ENCODE assay signal across 27 mouse cellular contexts in genomic region chr13:59690576-59690975, GRCm38 (mm10). TPM values are rescaled to one million over a fixed set of nuclear protein-coding genes. Genes with fewer than 3 reads are reported as not detected.
"Had no signal": no experiment of that assay in that cellular context is flagged by ENCODE, and none has a peak within 500 bp of the region (broad histone marks: within the 10 kb centered on the region; RNA-seq: fewer than 3 reads in every experiment).

No protein-coding gene starts in this region.

- H3K27me3 ChIP-seq: kidney, embryonic 15.5 days; limb, embryonic 13.5 days; neural tube, embryonic 12.5 days; neural tube, embryonic 15.5 days; stomach, embryonic 15.5 days had no signal

- H3K27ac ChIP-seq: kidney, embryonic 15.5 days; limb, embryonic 10.5 days; limb, embryonic 13.5 days; liver, embryonic 13.5 days; neural tube, embryonic 12.5 days; neural tube, embryonic 15.5 days; stomach, embryonic 15.5 days had no signal

- H3K9me3 ChIP-seq: kidney, embryonic 15.5 days; limb, embryonic 10.5 days; limb, embryonic 13.5 days; liver, embryonic 13.5 days; neural tube, embryonic 15.5 days; stomach, embryonic 15.5 days had no signal

- H3K4me2 ChIP-seq: kidney, embryonic 15.5 days; limb, embryonic 13.5 days; liver, embryonic 13.5 days; lung, embryonic 14.5 days; midbrain, embryonic 11.5 days; neural tube, embryonic 12.5 days; neural tube, embryonic 15.5 days; stomach, embryonic 15.5 days had no signal

- H3K4me3 ChIP-seq: kidney, embryonic 15.5 days; limb, embryonic 10.5 days; limb, embryonic 13.5 days; liver, embryonic 13.5 days; neural tube, embryonic 12.5 days; neural tube, embryonic 15.5 days; stomach, embryonic 15.5 days had no signal

- H3K36me3 ChIP-seq: kidney, embryonic 15.5 days; limb, embryonic 10.5 days; limb, embryonic 13.5 days; liver, embryonic 13.5 days; neural tube, embryonic 12.5 days; neural tube, embryonic 15.5 days; stomach, embryonic 15.5 days had no signal

- H3K9ac ChIP-seq: kidney, embryonic 15.5 days; limb, embryonic 13.5 days; liver, embryonic 13.5 days; lung, embryonic 14.5 days; neural tube, embryonic 12.5 days; neural tube, embryonic 15.5 days; stomach, embryonic 15.5 days had no signal

- DNase-seq: kidney, adult 8-10 months; kidney, postnatal 10 days; kidney, postnatal 36 days; liver, embryonic 13.5 days; lung, embryonic 14.5 days; lung, postnatal 10 days; lung, postnatal 36 days; midbrain, embryonic 14.5 days; retina, postnatal 1 day; right cerebral cortex, postnatal 25 days; spleen, adult 18-20 months; thymus, postnatal 25 days had no signal

- H3K4me1 ChIP-seq: kidney, embryonic 15.5 days; limb, embryonic 10.5 days; limb, embryonic 13.5 days; neural tube, embryonic 15.5 days; stomach, embryonic 15.5 days had no signal

RNA-seq across cellular contexts. Expression of gene 4921517D22Rik, which starts 3.3 kb away (rescaled TPM):
- total RNA-seq: layer of hippocampus, postnatal 14 days; left cerebral cortex, adult 8-10 months; left cerebral cortex, postnatal 14 days; liver, adult 2 months; megakaryocyte progenitor cell, adult 5-6 weeks; megakaryocyte-erythroid progenitor cell, adult 5-6 weeks had no signal
- polyA plus RNA-seq: kidney, embryonic 15.5 days; limb, embryonic 10.5 days; limb, embryonic 13.5 days; liver, adult 2 months; liver, embryonic 13.5 days; liver, embryonic 16.5 days; lung, embryonic 14.5 days; midbrain, embryonic 11.5 days; midbrain, embryonic 14.5 days; neural tube, embryonic 12.5 days; neural tube, embryonic 15.5 days; stomach, embryonic 15.5 days; thymus, postnatal 0 days had no signal

RNA-seq across cellular contexts. Expression of gene Spata31d1a, which starts 19.6 kb away (rescaled TPM):
- total RNA-seq: liver, adult 2 months; megakaryocyte progenitor cell, adult 5-6 weeks had no signal
- polyA plus RNA-seq: kidney, embryonic 15.5 days; limb, embryonic 10.5 days; limb, embryonic 13.5 days; liver, adult 2 months; lung, embryonic 14.5 days; midbrain, embryonic 11.5 days; midbrain, embryonic 14.5 days; neural tube, embryonic 12.5 days; stomach, embryonic 15.5 days; thymus, postnatal 0 days had no signal

RNA-seq across cellular contexts. Expression of gene Spata31d1b, which starts 21.5 kb away (rescaled TPM):
- total RNA-seq: left cerebral cortex, postnatal 14 days; liver, adult 2 months; megakaryocyte progenitor cell, adult 5-6 weeks; megakaryocyte-erythroid progenitor cell, adult 5-6 weeks had no signal
- polyA plus RNA-seq: limb, embryonic 10.5 days; limb, embryonic 13.5 days; liver, adult 2 months; liver, embryonic 13.5 days; liver, embryonic 16.5 days; lung, embryonic 14.5 days; midbrain, embryonic 14.5 days; neural tube, embryonic 12.5 days; neural tube, embryonic 15.5 days; stomach, embryonic 15.5 days had no signal

RNA-seq across cellular contexts. Expression of gene Spata31d1d, which starts 41.0 kb away (rescaled TPM):
- total RNA-seq: layer of hippocampus, postnatal 14 days; left cerebral cortex, adult 8-10 months; liver, adult 2 months; megakaryocyte progenitor cell, adult 5-6 weeks had no signal
- polyA plus RNA-seq: kidney, embryonic 15.5 days; limb, embryonic 10.5 days; limb, embryonic 13.5 days; liver, adult 2 months; liver, embryonic 13.5 days; liver, embryonic 16.5 days; lung, embryonic 14.5 days; midbrain, embryonic 11.5 days; midbrain, embryonic 14.5 days; neural tube, embryonic 12.5 days; neural tube, embryonic 15.5 days; stomach, embryonic 15.5 days; thymus, postnatal 0 days had no signal
